Mouse (Mus musculus): ENCODE measurements around the gene Tbl3.

DNA sequence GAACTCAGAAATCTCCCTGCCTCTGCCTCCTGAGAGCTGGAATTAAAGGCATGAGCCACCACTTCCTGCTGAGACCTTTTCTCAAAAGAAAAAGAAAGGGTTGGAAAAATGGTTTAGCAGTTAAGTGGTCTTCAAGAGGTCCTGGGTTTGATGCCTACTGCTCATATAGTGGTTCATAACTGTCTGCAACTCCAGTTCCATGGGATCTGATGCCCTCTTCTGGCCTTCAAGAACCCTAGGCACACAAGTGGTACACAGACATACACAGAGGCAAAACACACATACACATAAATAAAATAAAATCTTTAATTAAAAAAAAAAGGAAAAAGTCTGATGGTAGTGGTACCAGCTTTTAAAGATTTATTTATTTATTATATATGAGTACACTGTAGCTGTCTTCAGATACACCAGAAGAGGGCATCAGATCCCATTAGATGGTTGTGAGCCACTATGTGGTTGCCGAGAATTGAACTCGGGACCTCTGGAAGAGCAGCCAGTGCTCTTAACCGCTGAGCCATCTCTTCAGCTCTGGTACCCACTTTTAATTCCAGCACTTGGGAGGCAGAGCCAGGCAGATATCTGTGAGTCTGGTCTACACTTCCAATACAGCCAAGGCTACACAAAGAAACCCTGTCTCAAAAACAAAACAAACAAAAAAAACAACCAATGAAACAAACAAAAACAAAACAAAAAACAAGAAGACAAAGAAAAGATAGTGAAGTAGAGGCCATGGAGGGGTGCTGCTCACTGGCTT lies 18.4 kb upstream of the Tbl3 start:
- TF ChIP-seq CTCF (IDR thresholded peaks at IDR 0.05; ENCODE audit: borderline replicate concordance, insufficient read depth, low read length) = no peak
- no peak for TF ChIP-seq POLR2A (IDR thresholded peaks at IDR 0.05; ENCODE audit: low read depth, low read length)

Measured in embryonic fibroblast, embryonic 13.5 days (primary cell).